Mouse (Mus musculus) forebrain, embryonic 16.5 days (tissue): ENCODE measurements around the gene Mutyh. TPM values are rescaled to one million over a fixed set of nuclear protein-coding genes. Genes with fewer than 3 reads are reported as not detected.
"Not testable (repeated sequence)": the region's sequence is repeated elsewhere in the genome, so short reads cannot be mapped to it uniquely, and the experiment has no call there.

Experiments used
- ATAC-seq: fragments of 200-750 bp; cut with Nextera tagmentation; 2 replicates; pipeline ENCODE4 v1.8.0; 2017; ENCODE audit warnings: mild to moderate bottlenecking, moderate library complexity
- H3K27ac ChIP-seq: fragments of 300-500 bp; sonication (generic); 2 replicates; pipeline ENCODE4 v1.5.1; 2014; ENCODE audit warnings: low read length, control low read depth
- H3K27me3 ChIP-seq: fragments of 300-500 bp; sonication (generic); replicated peaks from 2 replicates; pipeline ENCODE4 v1.6.1; 2014; ENCODE audit warnings: low read length; ENCODE audit not compliant: control insufficient read depth, insufficient read depth
- H3K36me3 ChIP-seq: fragments of 300-500 bp; sonication (generic); 2 replicates; pipeline ENCODE4 v1.6.1; 2014; ENCODE audit not compliant: control insufficient read depth, insufficient read depth
- H3K4me1 ChIP-seq: fragments of 300-500 bp; sonication (generic); replicated peaks from 2 replicates; pipeline ENCODE4 v1.6.1; 2014; ENCODE audit warnings: low read length; ENCODE audit not compliant: control insufficient read depth, insufficient read depth
- H3K4me2 ChIP-seq: fragments of 300-500 bp; sonication (generic); 2 replicates; pipeline ENCODE4 v1.6.1; 2014; ENCODE audit warnings: mild to moderate bottlenecking, low read length, control low read depth
- H3K4me3 ChIP-seq: fragments of 300-500 bp; sonication (generic); replicated peaks from 2 replicates; pipeline ENCODE4 v1.5.1; 2014; ENCODE audit warnings: mild to moderate bottlenecking, low read length, control low read depth
- H3K9ac ChIP-seq: fragments of 300-500 bp; sonication (generic); replicated peaks from 2 replicates; pipeline ENCODE4 v1.6.1; 2014; ENCODE audit warnings: low read depth, low read length, control low read depth
- H3K9me3 ChIP-seq: fragments of 300-500 bp; sonication (generic); 2 replicates; pipeline ENCODE4 v1.6.1; 2016; ENCODE audit warnings: low read length; ENCODE audit not compliant: control insufficient read depth
- WGBS: fragments of 180-500 bp; shearing (Covaris S2); extraction: QIAGEN DNeasy Blood & Tissue Kit; methylation state at CpG from one replicate; pipeline ENCODE4 v1.1.7; 2014; 5-methylcytosine and 5-hydroxymethylcytosine counted together
- polyA plus RNA-seq: library from polyadenylated mRNA; unstranded; fragments of >200 nt; fragmentation: Nextera tagmentation; extraction: Ambion mirVana; gene quantifications from 2 replicates; pipeline ENCODE4 v1.2.1, GENCODE M21; 2015

Gene Mutyh
- polyA plus RNA-seq, 1 experiment from 2014 or later, result 8.4 TPM

- no peak overlapping the region for H3K4me3 ChIP-seq
- H3K27me3 ChIP-seq, result no peaks in the 10 kb centered on the region
- H3K36me3 ChIP-seq, result no peaks in the 10 kb centered on the region
- peak; percentile 57; the same call in 1 of the 2 replicates for ATAC-seq
- 10% methylated on average over 6 of the region's 6 CpGs for WGBS
- H3K9me3 ChIP-seq, result no peaks in the 10 kb centered on the region
- peak overlapping the region; percentile 4 for H3K9ac ChIP-seq
- no peak overlapping the region for H3K4me2 ChIP-seq
- H3K4me1 ChIP-seq, result peaks cover 14% of the 10 kb centered on the region
- H3K27ac ChIP-seq, result peak overlapping the region; percentile 76
Measured at GRCm38 (mm10) chr4:116830070-116830368, 22.5 kb downstream of the Mutyh start.

DNA sequence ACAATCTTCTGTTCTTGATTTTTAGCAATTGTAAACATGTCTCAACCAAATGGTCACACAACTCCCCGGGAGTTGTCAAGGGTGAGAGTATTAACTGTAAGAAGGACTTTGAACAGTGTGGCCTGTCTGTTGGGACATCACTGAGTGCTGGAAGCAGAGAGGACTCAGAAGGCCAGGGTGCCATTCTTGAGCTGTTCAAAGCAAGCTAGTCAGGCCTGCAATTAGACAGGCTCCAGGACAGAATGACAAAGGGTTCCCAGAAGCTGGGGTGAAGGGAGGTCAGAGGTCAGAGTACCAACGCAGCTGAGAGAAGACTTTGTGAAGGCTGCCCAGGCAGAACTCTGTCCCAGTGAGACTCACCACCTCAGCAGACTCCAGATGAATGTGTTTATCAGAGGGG, 31.5 kb downstream of the Mutyh start:
- WGBS, result 26% methylated on average over 2 of the region's 2 CpGs
- Histone ChIP-seq H3K4me1 (no peaks in the 10 kb centered on the region), H3K36me3 (no peaks in the 10 kb centered on the region), H3K9ac (no peak overlapping the region), H3K27me3 (0 out of 2 replicates have a peak, but pooled peaks cover 2% of the 10 kb centered on the region), H3K4me2 (no peak overlapping the region), H3K9me3 (no peaks in the 10 kb centered on the region), H3K4me3 (no peak overlapping the region), H3K27ac (no peak overlapping the region)
- no peak for ATAC-seq

DNA sequence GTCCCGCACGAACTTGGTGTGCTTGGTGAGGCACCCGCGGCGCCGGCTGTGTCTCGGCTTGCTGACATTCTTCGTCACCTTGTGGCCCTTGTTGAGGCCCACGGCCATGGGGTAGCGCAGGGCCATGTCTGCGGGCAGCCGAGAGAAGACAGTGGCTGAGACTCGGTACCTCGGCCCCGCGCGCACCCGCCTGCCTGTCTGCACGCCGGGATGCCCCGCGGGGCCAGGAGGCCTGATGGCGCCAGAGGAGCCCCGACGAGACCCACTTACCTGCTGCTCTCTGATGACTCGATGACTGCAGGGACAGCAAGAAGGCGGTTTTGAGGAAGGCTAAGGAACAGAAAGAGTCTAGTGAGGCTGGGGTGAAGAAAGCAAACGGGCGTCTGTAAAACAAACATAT, 32.6 kb downstream of the Mutyh start:
- not testable (repeated sequence) for H3K9me3 ChIP-seq, H3K27me3 ChIP-seq, H3K36me3 ChIP-seq, H3K4me2 ChIP-seq, H3K27ac ChIP-seq, ATAC-seq, H3K9ac ChIP-seq, H3K4me3 ChIP-seq, H3K4me1 ChIP-seq
- WGBS, result 44% methylated on average over 21 of the region's 29 CpGs

- H3K4me3 ChIP-seq, result no peak overlapping the region
- H3K36me3 ChIP-seq, result no peaks in the 10 kb centered on the region
- no peak overlapping the region for H3K4me2 ChIP-seq
- 0 out of 2 replicates have a peak, but pooled peaks cover 2% of the 10 kb centered on the region for H3K27me3 ChIP-seq
- H3K9ac ChIP-seq, result no peak overlapping the region
- ATAC-seq, result no peak
- H3K4me1 ChIP-seq, result no peaks in the 10 kb centered on the region
- H3K9me3 ChIP-seq, result no peaks in the 10 kb centered on the region
- WGBS, result 90% methylated on average over 6 of the region's 6 CpGs
- no peak overlapping the region for H3K27ac ChIP-seq
Measured at GRCm38 (mm10) chr4:116840841-116841240, 33.3 kb downstream of the Mutyh start.

DNA sequence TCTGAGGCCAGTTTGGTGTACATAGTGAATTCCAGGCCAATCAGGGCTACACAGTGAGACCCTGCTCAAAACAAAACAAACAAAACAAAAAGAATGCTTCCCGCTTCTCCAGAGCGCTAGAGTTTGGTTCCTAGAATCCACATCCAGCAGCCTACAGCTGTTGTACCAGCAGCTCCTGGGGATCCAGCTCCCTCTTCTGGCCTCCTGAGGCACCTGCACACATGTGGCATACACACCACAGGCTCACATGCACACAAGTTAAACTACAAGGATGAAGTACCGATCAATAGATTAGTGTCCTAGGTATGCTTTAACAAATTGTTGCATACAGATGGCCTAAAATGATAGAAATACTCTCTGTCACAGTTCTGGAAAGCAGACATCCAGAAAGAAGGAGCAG, 36.8 kb downstream of the Mutyh start:
- H3K4me2 ChIP-seq, result no peak overlapping the region
- no peaks in the 10 kb centered on the region for H3K36me3 ChIP-seq
- 92% methylated on average over 3 of the region's 3 CpGs for WGBS
- no peak for ATAC-seq
- no peak overlapping the region for H3K27ac ChIP-seq
- no peak overlapping the region for H3K4me3 ChIP-seq
- no peaks in the 10 kb centered on the region for H3K4me1 ChIP-seq
- H3K27me3 ChIP-seq, result no peaks in the 10 kb centered on the region
- H3K9ac ChIP-seq, result no peak overlapping the region
- no peaks in the 10 kb centered on the region for H3K9me3 ChIP-seq

GRCm38 (mm10) chr4:116849901-116850300, 42.4 kb downstream of the Mutyh start:
- Histone ChIP-seq H3K9me3 (no peaks in the 10 kb centered on the region), H3K4me3 (no peak overlapping the region), H3K9ac (no peak overlapping the region), H3K36me3 (no peaks in the 10 kb centered on the region), H3K27me3 (no peaks in the 10 kb centered on the region), H3K4me2 (no peak overlapping the region), H3K4me1 (no peaks in the 10 kb centered on the region; the same call in 1 of the 2 replicates), H3K27ac (no peak overlapping the region)
- 37% methylated on average over 3 of the region's 3 CpGs for WGBS
- no peak for ATAC-seq

DNA sequence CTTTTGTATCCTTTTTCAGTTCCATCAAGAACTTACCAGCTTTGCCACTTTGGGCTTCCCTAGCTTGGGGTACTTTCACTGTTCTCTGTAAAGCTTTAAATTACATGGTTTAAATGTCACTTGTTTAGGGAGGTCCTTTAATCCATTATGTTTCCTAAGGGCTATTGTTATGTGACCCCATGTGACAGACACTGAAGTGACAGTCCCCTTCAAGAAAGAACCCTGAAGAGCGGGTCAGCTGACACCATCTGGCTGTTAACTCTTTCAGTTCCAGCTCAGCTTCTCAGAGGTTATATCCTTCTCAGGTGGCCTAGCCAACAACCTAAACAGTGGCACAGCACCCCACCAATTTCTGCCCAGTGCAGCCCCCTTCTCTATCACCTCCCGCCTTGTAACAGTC, 46.8 kb downstream of the Mutyh start:
- no peak for ATAC-seq
- Histone ChIP-seq H3K9ac (no peak overlapping the region), H3K27ac (no peak overlapping the region), H3K4me2 (no peak overlapping the region), H3K36me3 (no peaks in the 10 kb centered on the region), H3K9me3 (no peaks in the 10 kb centered on the region), H3K27me3 (no peaks in the 10 kb centered on the region), H3K4me3 (no peak overlapping the region), H3K4me1 (no peaks in the 10 kb centered on the region; the same call in none of the 2 replicates)
- 13% methylated on average over 2 of the region's 2 CpGs for WGBS

- Histone ChIP-seq H3K9me3 (no peaks in the 10 kb centered on the region), H3K36me3 (no peaks in the 10 kb centered on the region)
- 27% methylated on average over 10 of the region's 10 CpGs for WGBS
Measured at GRCm38 (mm10) chr4:116857203-116857602, 49.7 kb downstream of the Mutyh start.

GRCm38 (mm10) chr4:116859711-116860110, 52.2 kb downstream of the Mutyh start:
- H3K4me2 ChIP-seq, result no peak overlapping the region
- no peaks in the 10 kb centered on the region for H3K9me3 ChIP-seq
- no peak overlapping the region for H3K9ac ChIP-seq
- no peaks in the 10 kb centered on the region; the same call in 1 of the 2 replicates for H3K4me1 ChIP-seq
- no peaks in the 10 kb centered on the region for H3K27me3 ChIP-seq
- H3K36me3 ChIP-seq, result no peaks in the 10 kb centered on the region
- 71% methylated on average over 5 of the region's 5 CpGs for WGBS
- ATAC-seq, result no peak
- H3K27ac ChIP-seq, result no peak overlapping the region
- no peak overlapping the region for H3K4me3 ChIP-seq

More at GRCm38 (mm10) chr4:116857203-116857602, 49.7 kb downstream of the Mutyh start:
- H3K4me2 ChIP-seq, result no peak overlapping the region
- H3K27me3 ChIP-seq, result no peaks in the 10 kb centered on the region
- peak; percentile 86 for ATAC-seq
- no peak overlapping the region for H3K27ac ChIP-seq
- no peak overlapping the region for H3K4me3 ChIP-seq
- no peaks in the 10 kb centered on the region; the same call in none of the 2 replicates for H3K4me1 ChIP-seq
- H3K9ac ChIP-seq, result no peak overlapping the region

DNA sequence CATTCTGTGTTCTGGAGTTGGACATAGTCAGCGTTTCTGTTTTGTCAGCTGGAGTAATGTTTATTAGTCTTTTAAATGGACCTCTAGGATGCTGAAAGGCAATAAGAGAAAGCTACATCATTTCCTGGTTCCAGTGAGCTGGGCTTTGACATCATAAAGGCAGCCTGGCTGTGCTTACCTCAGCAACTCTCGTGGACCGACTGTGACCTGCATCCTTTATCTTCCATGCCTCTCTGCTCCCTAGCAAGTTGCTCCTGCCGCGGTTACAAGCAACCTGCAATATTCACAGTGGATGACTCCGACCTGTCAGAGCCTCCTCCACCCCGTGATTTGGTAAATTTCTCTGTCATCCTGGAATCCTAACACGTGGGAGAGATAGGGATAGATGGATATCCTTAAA, 54.5 kb downstream of the Mutyh start:
- H3K9me3 ChIP-seq, result no peaks in the 10 kb centered on the region
- no peaks in the 10 kb centered on the region for H3K36me3 ChIP-seq
- no peak overlapping the region for H3K27ac ChIP-seq
- no peak overlapping the region for H3K4me2 ChIP-seq
- no peaks in the 10 kb centered on the region; the same call in 1 of the 2 replicates for H3K4me1 ChIP-seq
- no peak for ATAC-seq
- 74% methylated on average over 8 of the region's 8 CpGs for WGBS
- no peak overlapping the region for H3K9ac ChIP-seq
- H3K27me3 ChIP-seq, result no peaks in the 10 kb centered on the region
- H3K4me3 ChIP-seq, result no peak overlapping the region
